Mouse (Mus musculus): ENCODE data around the gene Grip1. TPM values are rescaled to one million over a fixed set of nuclear protein-coding genes. Genes with fewer than 3 reads are reported as not detected.
"Not testable (repeated sequence)": the region's sequence is repeated elsewhere in the genome, so short reads cannot be mapped to it uniquely, and the experiment has no call there.

Gene Grip1
- polyA plus RNA-seq, 1 experiment from 2014 or later = 19.8 TPM

GRCm38 (mm10) chr10:120113482-120113881 lies 659.9 kb downstream of the Grip1 start:
- not testable (repeated sequence) for ATAC-seq (ENCODE audit: low read depth)
- WGBS = 69% methylated on average over 9 of the region's 9 CpGs

GRCm38 (mm10) chr10:120113980-120114379 lies 660.4 kb downstream of the Grip1 start:
- no peak overlapping the region for H3K27ac ChIP-seq (replicated peaks)
- no peaks in the 10 kb centered on the region for H3K9me3 ChIP-seq
- H3K4me1 ChIP-seq (replicated peaks) = peaks cover 11% of the 10 kb centered on the region
- no peaks in the 10 kb centered on the region for H3K36me3 ChIP-seq
- no peak overlapping the region for H3K4me2 ChIP-seq
- 72% methylated on average over 6 of the region's 6 CpGs for WGBS
- ATAC-seq (ENCODE audit: low read depth) = no peak
- H3K27me3 ChIP-seq = 0 out of 2 replicates have a peak, but pooled peaks cover 4% of the 10 kb centered on the region
- no peak overlapping the region for H3K9ac ChIP-seq
- H3K4me3 ChIP-seq = no peak overlapping the region

More at GRCm38 (mm10) chr10:120113482-120113881, 659.9 kb downstream of the Grip1 start:
- not testable (repeated sequence) for H3K36me3 ChIP-seq; H3K9me3 ChIP-seq; H3K27me3 ChIP-seq; H3K27ac ChIP-seq (replicated peaks); H3K9ac ChIP-seq
- Histone ChIP-seq H3K4me1 (replicated peaks) (peaks cover 11% of the 10 kb centered on the region), H3K4me3 (peak overlapping the region; percentile 73; the same call in 1 of the 2 replicates), H3K4me2 (peak overlapping the region; percentile 79)

DNA sequence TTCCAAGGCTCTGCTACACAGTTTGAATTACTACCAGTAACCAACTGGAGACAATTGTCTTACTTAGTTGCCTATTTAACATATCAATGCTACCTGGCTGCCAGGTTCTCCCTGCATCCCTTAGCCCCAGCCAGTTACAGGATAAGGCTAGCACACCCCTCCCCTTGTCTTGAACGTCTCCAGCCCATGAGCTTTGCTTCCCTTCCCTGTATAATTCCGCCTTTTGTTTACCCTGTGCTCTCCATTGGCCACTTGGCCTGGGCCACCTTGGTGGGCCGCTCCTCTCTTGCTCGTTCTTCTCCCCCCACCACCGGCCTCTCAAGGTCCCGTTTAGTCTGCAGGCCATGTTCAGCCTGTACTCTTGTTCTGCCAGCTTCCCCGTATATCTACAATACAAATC lies 660.9 kb downstream of the Grip1 start:
- Histone ChIP-seq H3K27ac (replicated peaks) (no peak overlapping the region), H3K36me3 (no peaks in the 10 kb centered on the region), H3K27me3 (0 out of 2 replicates have a peak, but pooled peaks cover 4% of the 10 kb centered on the region), H3K4me2 (no peak overlapping the region), H3K4me3 (no peak overlapping the region), H3K4me1 (replicated peaks) (peaks cover 11% of the 10 kb centered on the region), H3K9ac (no peak overlapping the region), H3K9me3 (no peaks in the 10 kb centered on the region)
- no peak for ATAC-seq (ENCODE audit: low read depth)
- WGBS = 40% methylated on average over 7 of the region's 7 CpGs

DNA sequence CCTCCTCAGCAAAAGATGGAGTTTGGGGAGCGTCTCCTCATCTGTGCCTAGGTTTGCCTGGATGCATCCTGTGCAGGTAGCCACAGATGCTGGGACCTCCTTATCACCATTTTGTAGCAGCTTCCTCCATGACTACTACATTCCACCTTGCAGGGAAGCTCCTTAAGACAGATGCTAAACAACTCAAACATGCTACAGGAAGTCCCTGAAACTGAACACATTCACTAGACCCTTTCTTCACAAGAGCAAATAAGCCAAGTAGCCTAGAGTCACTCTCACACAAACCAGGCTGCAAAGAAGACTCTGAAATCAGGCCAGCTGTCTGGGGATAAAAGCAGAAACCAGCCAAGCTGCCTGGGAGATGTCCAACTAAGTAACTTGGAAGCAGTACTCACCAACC lies 661.6 kb downstream of the Grip1 start:
- H3K4me1 ChIP-seq (replicated peaks) = peaks cover 11% of the 10 kb centered on the region
- H3K4me3 ChIP-seq = no peak overlapping the region
- H3K4me2 ChIP-seq = no peak overlapping the region
- H3K9me3 ChIP-seq = no peaks in the 10 kb centered on the region
- 92% methylated on average over 1 of the region's 1 CpGs for WGBS
- H3K9ac ChIP-seq = no peak overlapping the region
- H3K27ac ChIP-seq (replicated peaks) = no peak overlapping the region
- H3K27me3 ChIP-seq = 0 out of 2 replicates have a peak, but pooled peaks cover 4% of the 10 kb centered on the region
- ATAC-seq (ENCODE audit: low read depth) = no peak
- no peaks in the 10 kb centered on the region for H3K36me3 ChIP-seq

DNA sequence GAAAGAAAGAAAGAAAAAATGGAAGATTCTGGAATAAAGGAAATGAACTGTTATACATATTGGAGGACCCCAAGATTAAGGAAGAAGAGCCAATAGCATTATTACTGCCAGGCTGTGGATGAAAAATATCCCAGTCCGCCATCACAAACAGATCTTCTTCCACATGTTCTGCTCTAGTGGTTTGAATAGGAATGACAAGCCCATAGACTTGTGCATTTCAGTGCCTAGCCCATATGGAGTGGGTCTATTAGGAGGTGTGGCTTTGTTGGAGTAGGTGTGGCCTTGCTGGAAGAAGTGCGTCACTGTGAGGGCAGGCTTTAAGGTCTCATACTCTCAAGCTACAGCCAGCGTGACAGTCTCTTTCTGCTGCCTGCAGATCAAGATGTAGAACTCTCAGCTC lies 670.1 kb downstream of the Grip1 start:
- Histone ChIP-seq H3K4me2 (no peak overlapping the region), H3K4me3 (no peak overlapping the region), H3K4me1 (replicated peaks) (0 out of 2 replicates have a peak, but pooled peaks cover 2% of the 10 kb centered on the region), H3K9ac (no peak overlapping the region), H3K27me3 (no peaks in the 10 kb centered on the region), H3K27ac (replicated peaks) (no peak overlapping the region), H3K36me3 (no peaks in the 10 kb centered on the region), H3K9me3 (no peaks in the 10 kb centered on the region)
- no peak for ATAC-seq (ENCODE audit: low read depth)
- 89% methylated on average over 3 of the region's 3 CpGs for WGBS

GRCm38 (mm10) chr10:120124801-120125464 lies 671.3 kb downstream of the Grip1 start:
- ATAC-seq (ENCODE audit: low read depth) = no peak
- no peak overlapping the region for H3K4me3 ChIP-seq
- no peaks in the 10 kb centered on the region for H3K36me3 ChIP-seq
- WGBS = 50% methylated on average over 7 of the region's 7 CpGs
- no peaks in the 10 kb centered on the region for H3K9me3 ChIP-seq
- H3K9ac ChIP-seq = no peak overlapping the region
- no peak overlapping the region for H3K4me2 ChIP-seq
- no peak overlapping the region for H3K27ac ChIP-seq (replicated peaks)
- H3K27me3 ChIP-seq = no peaks in the 10 kb centered on the region
- H3K4me1 ChIP-seq (replicated peaks) = 0 out of 2 replicates have a peak, but pooled peaks cover 4% of the 10 kb centered on the region

GRCm38 (mm10) chr10:120125465-120125857 lies 671.8 kb downstream of the Grip1 start:
- no peaks in the 10 kb centered on the region for H3K9me3 ChIP-seq
- H3K27me3 ChIP-seq = no peaks in the 10 kb centered on the region
- no peaks in the 10 kb centered on the region for H3K36me3 ChIP-seq
- H3K4me3 ChIP-seq = no peak overlapping the region
- no peak overlapping the region for H3K4me2 ChIP-seq
- 0 out of 2 replicates have a peak, but pooled peaks cover 4% of the 10 kb centered on the region for H3K4me1 ChIP-seq (replicated peaks)
- 81% methylated on average over 10 of the region's 10 CpGs for WGBS
- H3K27ac ChIP-seq (replicated peaks) = no peak overlapping the region
- ATAC-seq (ENCODE audit: low read depth) = no peak
- no peak overlapping the region for H3K9ac ChIP-seq

- H3K9me3 ChIP-seq = no peaks in the 10 kb centered on the region
- no peak overlapping the region for H3K9ac ChIP-seq
- peaks cover 9% of the 10 kb centered on the region; the same call in 1 of the 2 replicates for H3K4me1 ChIP-seq (replicated peaks)
- H3K27ac ChIP-seq (replicated peaks) = no peak overlapping the region
- peak overlapping the region; percentile 26 for H3K4me2 ChIP-seq
- H3K4me3 ChIP-seq = no peak overlapping the region
- 34% methylated on average over 13 of the region's 13 CpGs for WGBS
- H3K36me3 ChIP-seq = no peaks in the 10 kb centered on the region
- no peaks in the 10 kb centered on the region for H3K27me3 ChIP-seq
- ATAC-seq (ENCODE audit: low read depth) = no peak
These were observed 675.1 kb downstream of the Grip1 start for GRCm38 (mm10) chr10:120128601-120129277.

DNA sequence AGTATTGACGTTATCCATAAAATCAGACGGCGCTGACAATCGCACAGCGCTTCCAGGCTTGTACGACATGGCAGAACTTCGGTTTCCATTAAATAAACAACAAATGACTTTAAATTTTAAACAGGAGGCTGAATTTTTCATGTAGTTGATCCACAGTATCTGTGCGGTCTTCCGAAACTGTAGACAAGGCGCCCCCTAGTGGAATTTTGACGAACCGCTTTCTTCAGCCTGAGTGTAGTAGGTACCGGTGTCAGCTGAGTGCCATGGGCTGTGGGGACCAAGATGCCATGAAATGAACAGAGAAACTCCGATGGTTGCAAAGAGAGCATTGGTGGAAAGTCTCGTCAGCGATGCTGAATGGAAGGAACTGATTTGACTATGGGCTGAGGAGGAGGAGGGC lies 677.0 kb downstream of the Grip1 start:
- H3K27ac ChIP-seq (replicated peaks) = no peak overlapping the region
- H3K4me2 ChIP-seq = no peak overlapping the region
- WGBS = 65% methylated on average over 16 of the region's 16 CpGs
- H3K9me3 ChIP-seq = no peaks in the 10 kb centered on the region
- H3K4me1 ChIP-seq (replicated peaks) = peaks cover 20% of the 10 kb centered on the region; the same call in 1 of the 2 replicates
- no peak for ATAC-seq (ENCODE audit: low read depth)
- no peak overlapping the region for H3K9ac ChIP-seq
- no peak overlapping the region for H3K4me3 ChIP-seq
- H3K36me3 ChIP-seq = no peaks in the 10 kb centered on the region
- H3K27me3 ChIP-seq = no peaks in the 10 kb centered on the region; the same call in 1 of the 2 replicates

- H3K4me1 ChIP-seq (replicated peaks) = peaks cover 31% of the 10 kb centered on the region
- no peak overlapping the region for H3K4me2 ChIP-seq
- H3K36me3 ChIP-seq = no peaks in the 10 kb centered on the region
- WGBS = 47% methylated on average over 11 of the region's 11 CpGs
- H3K9ac ChIP-seq = no peak overlapping the region
- no peaks in the 10 kb centered on the region for H3K9me3 ChIP-seq
- no peaks in the 10 kb centered on the region; the same call in 1 of the 2 replicates for H3K27me3 ChIP-seq
- H3K27ac ChIP-seq (replicated peaks) = peak overlapping the region; percentile 35; the same call in 1 of the 2 replicates
- no peak overlapping the region for H3K4me3 ChIP-seq
- ATAC-seq (ENCODE audit: low read depth) = no peak
These were observed 680.1 kb downstream of the Grip1 start for GRCm38 (mm10) chr10:120133697-120134096.

DNA sequence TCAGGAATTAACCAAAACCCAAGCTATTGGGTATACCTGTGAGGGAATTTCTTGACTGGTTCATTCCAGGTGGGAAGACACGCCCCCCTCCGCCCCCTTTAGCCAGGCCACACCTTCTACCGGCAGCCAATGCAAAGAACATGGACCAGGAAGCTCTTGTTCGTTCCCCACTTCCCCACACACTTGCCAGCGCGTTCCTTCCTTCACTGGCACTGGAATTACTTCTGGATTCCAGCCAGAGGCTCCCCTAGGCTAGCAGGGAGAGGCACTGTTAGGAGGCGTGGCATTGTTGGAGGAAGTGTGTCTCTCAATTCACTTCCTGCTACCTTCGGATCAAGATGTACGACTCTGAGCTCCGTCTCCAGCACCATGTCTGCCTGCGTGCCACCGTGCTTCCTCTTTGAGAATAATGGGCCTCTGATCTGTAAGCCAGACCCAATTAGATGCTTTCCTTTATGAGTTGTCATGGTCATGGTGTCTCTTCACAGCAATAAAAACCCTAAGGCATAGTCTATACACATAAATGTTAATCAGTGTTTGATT lies 682.5 kb downstream of the Grip1 start:
- H3K4me1 ChIP-seq (replicated peaks) = peaks cover 29% of the 10 kb centered on the region
- H3K36me3 ChIP-seq = no peaks in the 10 kb centered on the region
- no peak overlapping the region for H3K9ac ChIP-seq
- 84% methylated on average over 12 of the region's 12 CpGs for WGBS
- no peak for ATAC-seq (ENCODE audit: low read depth)
- no peak overlapping the region for H3K4me3 ChIP-seq
- no peak overlapping the region for H3K4me2 ChIP-seq
- no peaks in the 10 kb centered on the region; the same call in 1 of the 2 replicates for H3K27me3 ChIP-seq
- H3K27ac ChIP-seq (replicated peaks) = no peak overlapping the region
- H3K9me3 ChIP-seq = no peaks in the 10 kb centered on the region
